Mouse (Mus musculus) midbrain, postnatal 0 days (tissue): Measurements from ENCODE around the gene Lrch1. TPM values are rescaled to one million over a fixed set of nuclear protein-coding genes. Genes with fewer than 3 reads are reported as not detected.
A peak's percentile ranks its signal among the peaks of the same experiment; 100 is the strongest.

Experiments
- ATAC-seq: fragments of 200-750 bp; cut with Nextera tagmentation; 2 replicates; pipeline ENCODE4 v1.8.0; 2017; ENCODE audit warnings: moderate number of reproducible peaks, mild to moderate bottlenecking, moderate TSS enrichment, moderate library complexity; ENCODE audit not compliant: low FRiP score
- DNase-seq: peaks from one replicate; pipeline ENCODE4 v3.0.0-alpha.2; 2015; ENCODE audit warnings: low spot score
- H3K27ac ChIP-seq: fragments of 300-500 bp; sonication (generic); 2 replicates; pipeline ENCODE4 v1.5.1; 2014; ENCODE audit warnings: low read depth, mild to moderate bottlenecking, low read length, mixed read lengths
- H3K27me3 ChIP-seq: fragments of 300-500 bp; sonication (generic); 2 replicates; pipeline ENCODE4 v1.6.1; 2014; ENCODE audit warnings: low read length, control low read depth, mixed read lengths; ENCODE audit not compliant: insufficient read depth
- H3K36me3 ChIP-seq: fragments of 300-500 bp; sonication (generic); 2 replicates; pipeline ENCODE4 v1.6.1; 2014; ENCODE audit warnings: low read length, control low read depth, mixed read lengths; ENCODE audit not compliant: insufficient read depth
- H3K4me1 ChIP-seq: fragments of 300-500 bp; sonication (generic); 2 replicates; pipeline ENCODE4 v1.6.1; 2014; ENCODE audit warnings: mild to moderate bottlenecking, control low read depth, antibody characterized with exemption, low read length, mixed read lengths; ENCODE audit not compliant: insufficient read depth
- H3K4me2 ChIP-seq: fragments of 300-500 bp; sonication (generic); 2 replicates; pipeline ENCODE4 v1.6.1; 2014; ENCODE audit warnings: low read depth, mild to moderate bottlenecking, low read length, mixed read lengths; ENCODE audit not compliant: poor library complexity, severe bottlenecking
- H3K4me3 ChIP-seq: fragments of 300-500 bp; sonication (generic); 2 replicates; pipeline ENCODE4 v1.5.1; 2014; ENCODE audit warnings: low read depth, mild to moderate bottlenecking, low read length, moderate library complexity
- H3K9ac ChIP-seq: fragments of 300-500 bp; sonication (generic); replicated peaks from 2 replicates; pipeline ENCODE4 v1.6.1; 2014; ENCODE audit warnings: mild to moderate bottlenecking, low read length, moderate library complexity, mixed read lengths; ENCODE audit not compliant: poor library complexity, severe bottlenecking
- H3K9me3 ChIP-seq: fragments of 300-500 bp; sonication (generic); 2 replicates; pipeline ENCODE4 v1.6.1; 2016; ENCODE audit warnings: low read length, control low read depth
- CTCF ChIP-seq: IDR thresholded peaks from 2 replicates; pipeline ENCODE4 v1.5.1; 2016; ENCODE audit warnings: antibody characterized with exemption, mild to moderate bottlenecking
- WGBS: fragments of 180-500 bp; shearing (Covaris S2); extraction: QIAGEN DNeasy Blood & Tissue Kit; methylation state at CpG from one replicate; pipeline ENCODE4 v1.1.7; 2014; 5-methylcytosine and 5-hydroxymethylcytosine counted together
- polyA plus RNA-seq: library from polyadenylated mRNA; unstranded; fragments of >200 nt; fragmentation: Nextera tagmentation; extraction: Ambion mirVana; gene quantifications from 2 replicates; pipeline ENCODE4 v1.2.1, GENCODE M21; 2015
- total RNA-seq: library from RNA; depleted of rRNA; stranded (reverse); fragments of >200 nt; gene quantifications from 2 replicates; pipeline ENCODE4 v1.2.3, GENCODE M21; 2014

Gene Lrch1
- total and polyA plus RNA-seq, 2 experiments from 2014 or later = 15.7 to 21.7 TPM

GRCm38 (mm10) chr14:74790535-74790934 is 157.1 kb downstream of the Lrch1 start:
- Histone ChIP-seq H3K9me3 (no peaks in the 10 kb centered on the region), H3K4me3 (no peak overlapping the region), H3K27me3 (no peaks in the 10 kb centered on the region), H3K9ac (no peak overlapping the region), H3K4me1 (no peaks in the 10 kb centered on the region; the same call in 1 of the 2 replicates), H3K36me3 (peaks cover 19% of the 10 kb centered on the region), H3K27ac (no peak overlapping the region), H3K4me2 (no peak overlapping the region)
- DNase-seq (no peak), ATAC-seq (no peak)
- no peak for TF ChIP-seq CTCF
- 34% methylated on average over 5 of the region's 5 CpGs for WGBS

GRCm38 (mm10) chr14:74788766-74789165 is 158.9 kb downstream of the Lrch1 start:
- ATAC-seq (no peak), DNase-seq (peak; percentile 20)
- WGBS = 84% methylated on average over 8 of the region's 8 CpGs

GRCm38 (mm10) chr14:74787717-74788116 is 160.0 kb downstream of the Lrch1 start:
- 89% methylated on average over 3 of the region's 3 CpGs for WGBS
- Histone ChIP-seq H3K27me3 (no peaks in the 10 kb centered on the region), H3K9me3 (no peaks in the 10 kb centered on the region), H3K9ac (no peak overlapping the region), H3K27ac (no peak overlapping the region), H3K36me3 (peaks cover 25% of the 10 kb centered on the region), H3K4me1 (no peaks in the 10 kb centered on the region; the same call in 1 of the 2 replicates), H3K4me3 (no peak overlapping the region), H3K4me2 (no peak overlapping the region)
- DNase-seq (no peak), ATAC-seq (no peak)
- no peak for TF ChIP-seq CTCF

More at GRCm38 (mm10) chr14:74788766-74789165, 158.9 kb downstream of the Lrch1 start:
- Histone ChIP-seq H3K27me3 (no peaks in the 10 kb centered on the region), H3K4me2 (no peak overlapping the region), H3K4me1 (no peaks in the 10 kb centered on the region; the same call in 1 of the 2 replicates), H3K4me3 (no peak overlapping the region), H3K36me3 (peaks cover 24% of the 10 kb centered on the region), H3K9me3 (no peaks in the 10 kb centered on the region), H3K27ac (no peak overlapping the region), H3K9ac (no peak overlapping the region)
- peak; percentile 63 for TF ChIP-seq CTCF

GRCm38 (mm10) chr14:74784243-74784934 is 163.3 kb downstream of the Lrch1 start:
- TF ChIP-seq CTCF = no peak
- no peak for ATAC-seq
- DNase-seq = no peak
- no peak overlapping the region for H3K27ac ChIP-seq
- H3K36me3 ChIP-seq = peaks cover 25% of the 10 kb centered on the region
- no peak overlapping the region for H3K9ac ChIP-seq
- H3K4me3 ChIP-seq = no peak overlapping the region
- 93% methylated on average over 11 of the region's 11 CpGs for WGBS
- H3K27me3 ChIP-seq = no peaks in the 10 kb centered on the region
- no peaks in the 10 kb centered on the region for H3K4me1 ChIP-seq
- no peaks in the 10 kb centered on the region for H3K9me3 ChIP-seq
- no peak overlapping the region for H3K4me2 ChIP-seq

- DNase-seq = no peak
- H3K4me2 ChIP-seq = no peak overlapping the region
- WGBS = 47% methylated on average over 10 of the region's 10 CpGs
- H3K36me3 ChIP-seq = peaks cover 19% of the 10 kb centered on the region
- H3K27ac ChIP-seq = no peak overlapping the region
- H3K9ac ChIP-seq = no peak overlapping the region
- H3K4me3 ChIP-seq = no peak overlapping the region
- no peak for ATAC-seq
- H3K27me3 ChIP-seq = no peaks in the 10 kb centered on the region
- TF ChIP-seq CTCF = no peak
- H3K9me3 ChIP-seq = no peaks in the 10 kb centered on the region
- no peaks in the 10 kb centered on the region for H3K4me1 ChIP-seq
These were observed 173.5 kb downstream of the Lrch1 start for GRCm38 (mm10) chr14:74774046-74774619.

- Histone ChIP-seq H3K9me3 (no peaks in the 10 kb centered on the region), H3K4me1 (no peaks in the 10 kb centered on the region), H3K36me3 (peaks cover 27% of the 10 kb centered on the region), H3K9ac (no peak overlapping the region), H3K4me3 (no peak overlapping the region), H3K27ac (no peak overlapping the region), H3K4me2 (no peak overlapping the region), H3K27me3 (no peaks in the 10 kb centered on the region)
- DNase-seq = no peak
- 43% methylated on average over 1 of the region's 1 CpGs for WGBS
- ATAC-seq = no peak
- no peak for TF ChIP-seq CTCF
These were observed 179.8 kb downstream of the Lrch1 start for GRCm38 (mm10) chr14:74767892-74768291.
